Comparison of ENCODE assay signal across 8 mouse cellular contexts in genomic region chr12:108892989-108893714, GRCm38 (mm10). TPM values are rescaled to one million over a fixed set of nuclear protein-coding genes. Genes with fewer than 3 reads are reported as not detected.
DNase-seq lines count a peak whose midpoint lies in the region; ATAC-seq and TF ChIP-seq lines count a peak whose summit lies in the region.

TSS of gene Wdr25 (plus strand) at chr12:108893631.

- TF ChIP-seq EP300 in liver, postnatal 0 days (IDR thresholded peaks at IDR 0.05; ENCODE audit: low read depth), result no peak

- no peak for TF ChIP-seq POLR2A in testis, adult 2 months (IDR thresholded peaks at IDR 0.05; ENCODE audit: control insufficient read depth, low read depth, low read length)

- H3K4me1 ChIP-seq in testis, adult 2 months (ENCODE audit: control insufficient read depth, insufficient read depth, low read length), result no peaks in the 10 kb centered on the region; the same call in none of the 2 replicates
- peaks cover 9% of the 10 kb centered on the region; the same call in 1 of the 2 replicates for H3K4me1 ChIP-seq in embryonic facial prominence, embryonic 14.5 days (ENCODE audit: control insufficient read depth, insufficient read depth, low read length)
- H3K4me1 ChIP-seq in hindbrain, embryonic 13.5 days (replicated peaks), result peaks cover 28% of the 10 kb centered on the region
- peaks cover 13% of the 10 kb centered on the region for H3K4me1 ChIP-seq in liver, postnatal 0 days (ENCODE audit: insufficient read depth)
- peaks cover 26% of the 10 kb centered on the region for H3K4me1 ChIP-seq in neural tube, embryonic 15.5 days

- ATAC-seq in embryonic facial prominence, embryonic 14.5 days (ENCODE audit: low read depth), result no peak
- ATAC-seq in hindbrain, embryonic 13.5 days (ENCODE audit: low FRiP score), result no peak
- no peak for ATAC-seq in liver, postnatal 0 days
- ATAC-seq in neural tube, embryonic 15.5 days (ENCODE audit: low FRiP score), result no peak

- no peak for DNase-seq in testis, postnatal 14 days (ENCODE audit: low spot score)
- DNase-seq in embryonic facial prominence, embryonic 14.5 days (ENCODE audit: low spot score), result no peak
- DNase-seq in liver, postnatal 0 days, result peak; percentile 33
- DNase-seq in gastrocnemius, postnatal 25 days, result no peak
- DNase-seq in urinary bladder, postnatal 25 days (ENCODE audit: low spot score), result no peak

- no peaks in the 10 kb centered on the region for H3K36me3 ChIP-seq in testis, adult 2 months (ENCODE audit: control insufficient read depth, insufficient read depth, low read length)
- H3K36me3 ChIP-seq in embryonic facial prominence, embryonic 14.5 days (ENCODE audit: control insufficient read depth, insufficient read depth, low read length), result peaks cover 17% of the 10 kb centered on the region
- peaks cover 30% of the 10 kb centered on the region for H3K36me3 ChIP-seq in hindbrain, embryonic 13.5 days
- H3K36me3 ChIP-seq in liver, postnatal 0 days (replicated peaks; ENCODE audit: insufficient read depth, low read length), result peaks cover 2% of the 10 kb centered on the region; the same call in 1 of the 2 replicates
- peaks cover 22% of the 10 kb centered on the region for H3K36me3 ChIP-seq in neural tube, embryonic 15.5 days

- peak within 1 kb of the TSS; percentile 87 for H3K4me2 ChIP-seq in embryonic facial prominence, embryonic 14.5 days (ENCODE audit: low read depth, low read length)
- H3K4me2 ChIP-seq in hindbrain, embryonic 13.5 days, result peak within 1 kb of the TSS; percentile 94
- peak within 1 kb of the TSS; percentile 97 for H3K4me2 ChIP-seq in liver, postnatal 0 days (ENCODE audit: low read depth, low read length)
- peak within 1 kb of the TSS; percentile 93 for H3K4me2 ChIP-seq in neural tube, embryonic 15.5 days

- H3K27ac ChIP-seq in testis, adult 2 months (ENCODE audit: control insufficient read depth, insufficient read depth, low read depth, low read length), result peak within 1 kb of the TSS; percentile 80
- no peak within 1 kb of the TSS; the same call in 1 of the 2 replicates for H3K27ac ChIP-seq in embryonic facial prominence, embryonic 14.5 days (replicated peaks; ENCODE audit: low read depth, low read length)
- H3K27ac ChIP-seq in hindbrain, embryonic 13.5 days, result peak within 1 kb of the TSS; percentile 74
- H3K27ac ChIP-seq in liver, postnatal 0 days (ENCODE audit: low read depth), result peak within 1 kb of the TSS; percentile 76
- H3K27ac ChIP-seq in neural tube, embryonic 15.5 days (replicated peaks), result peak within 1 kb of the TSS; percentile 78

- H3K4me3 ChIP-seq in testis, adult 2 months (ENCODE audit: control insufficient read depth, low read depth, low read length), result peak within 1 kb of the TSS; percentile 90
- H3K4me3 ChIP-seq in embryonic facial prominence, embryonic 14.5 days (ENCODE audit: low read depth, low read length), result peak within 1 kb of the TSS; percentile 82
- H3K4me3 ChIP-seq in hindbrain, embryonic 13.5 days, result peak within 1 kb of the TSS; percentile 91
- peak within 1 kb of the TSS; percentile 88 for H3K4me3 ChIP-seq in liver, postnatal 0 days (ENCODE audit: low read depth, low read length)
- H3K4me3 ChIP-seq in neural tube, embryonic 15.5 days (replicated peaks), result peak within 1 kb of the TSS; percentile 90

- no peaks in the 10 kb centered on the region for H3K27me3 ChIP-seq in testis, adult 2 months (ENCODE audit: control insufficient read depth, insufficient read depth, low read length)
- no peaks in the 10 kb centered on the region for H3K27me3 ChIP-seq in embryonic facial prominence, embryonic 14.5 days (replicated peaks; ENCODE audit: control insufficient read depth, insufficient read depth, low read length)
- no peaks in the 10 kb centered on the region for H3K27me3 ChIP-seq in hindbrain, embryonic 13.5 days
- H3K27me3 ChIP-seq in liver, postnatal 0 days (ENCODE audit: insufficient read depth, low read length), result no peaks in the 10 kb centered on the region
- H3K27me3 ChIP-seq in neural tube, embryonic 15.5 days (replicated peaks), result no peaks in the 10 kb centered on the region

- TF ChIP-seq CTCF in testis, adult 2 months (IDR thresholded peaks at IDR 0.05; ENCODE audit: control insufficient read depth, insufficient read depth, insufficient replicate concordance, low read depth, low read length), result no peak
- TF ChIP-seq CTCF in liver, postnatal 0 days (IDR thresholded peaks at IDR 0.05; ENCODE audit: low read depth), result no peak

- H3K9ac ChIP-seq in embryonic facial prominence, embryonic 14.5 days (ENCODE audit: low read depth, low read length), result peak within 1 kb of the TSS; percentile 80
- peak within 1 kb of the TSS; percentile 83 for H3K9ac ChIP-seq in hindbrain, embryonic 13.5 days
- H3K9ac ChIP-seq in liver, postnatal 0 days (replicated peaks), result peak within 1 kb of the TSS; percentile 82
- H3K9ac ChIP-seq in neural tube, embryonic 15.5 days (replicated peaks), result peak within 1 kb of the TSS; percentile 81

- H3K9me3 ChIP-seq in embryonic facial prominence, embryonic 14.5 days (ENCODE audit: control insufficient read depth, low read length), result no peaks in the 10 kb centered on the region
- H3K9me3 ChIP-seq in hindbrain, embryonic 13.5 days, result no peaks in the 10 kb centered on the region
- no peaks in the 10 kb centered on the region for H3K9me3 ChIP-seq in liver, postnatal 0 days (ENCODE audit: low read length)
- no peaks in the 10 kb centered on the region for H3K9me3 ChIP-seq in neural tube, embryonic 15.5 days (replicated peaks)

- WGBS in embryonic facial prominence, embryonic 14.5 days, result 22% methylated on average over 12 of the region's 12 CpGs
- WGBS in hindbrain, embryonic 13.5 days, result 20% methylated on average over 12 of the region's 12 CpGs
- 13% methylated on average over 12 of the region's 12 CpGs for WGBS in liver, postnatal 0 days (ENCODE audit: insufficient replicate concordance)
- WGBS in neural tube, embryonic 15.5 days, result 17% methylated on average over 12 of the region's 12 CpGs

RNA-seq across cellular contexts. Expression of gene Wdr25, which starts in this region (rescaled TPM):
- polyA plus RNA-seq in testis, adult 2 months (2012; rRNA removed), result 13.2 and 15.0 TPM in 2 replicates
- 2.6 and 3.8 TPM in 2 replicates for polyA plus RNA-seq in embryonic facial prominence, embryonic 14.5 days (2014; fragmentation: Nextera tagmentation; extraction: Ambion mirVana)
- polyA plus RNA-seq in hindbrain, embryonic 13.5 days (2015; fragmentation: Nextera tagmentation; extraction: Ambion mirVana), result 6.6 and 8.5 TPM in 2 replicates
- 2.4 and 2.6 TPM in 2 replicates for polyA plus RNA-seq in liver, postnatal 0 days (2015; fragmentation: Nextera tagmentation; extraction: Ambion mirVana)
- polyA plus RNA-seq in neural tube, embryonic 15.5 days (2015; fragmentation: Nextera tagmentation; extraction: Ambion mirVana), result 7.4 and 7.6 TPM in 2 replicates
- total RNA-seq in gastrocnemius, postnatal 25 days (2021), result 1 to 10 TPM; 3.1 to 4.8 TPM
